Mouse (Mus musculus): ENCODE results near the gene Wdr45b.
"Not testable (repeated sequence)": the region's sequence is repeated elsewhere in the genome, so short reads cannot be mapped to it uniquely, and the experiment has no call there.

Gene Wdr45b

DNA sequence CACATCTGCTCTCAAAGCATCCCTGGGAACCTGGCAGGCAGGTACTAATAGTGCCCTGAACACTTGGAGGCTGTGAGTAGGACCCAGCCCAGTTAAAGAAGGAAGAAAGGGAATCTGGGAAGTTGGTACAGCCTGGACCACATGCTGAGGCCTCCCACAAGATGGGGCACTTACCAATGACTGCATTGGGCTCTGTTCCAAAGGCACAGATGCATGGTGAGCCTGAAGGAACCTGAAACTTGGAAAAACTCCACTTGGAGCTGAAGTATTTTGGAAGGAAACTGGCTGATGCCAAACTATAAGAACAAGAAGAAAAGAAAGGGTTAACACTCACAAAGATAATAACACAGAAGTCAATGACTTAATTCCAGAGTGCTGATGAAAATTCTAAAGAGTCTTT is 25.6 kb downstream of the Wdr45b start:
- DNase-seq (ENCODE audit: extremely low read depth, insufficient read length, low spot score), result no peak

DNA sequence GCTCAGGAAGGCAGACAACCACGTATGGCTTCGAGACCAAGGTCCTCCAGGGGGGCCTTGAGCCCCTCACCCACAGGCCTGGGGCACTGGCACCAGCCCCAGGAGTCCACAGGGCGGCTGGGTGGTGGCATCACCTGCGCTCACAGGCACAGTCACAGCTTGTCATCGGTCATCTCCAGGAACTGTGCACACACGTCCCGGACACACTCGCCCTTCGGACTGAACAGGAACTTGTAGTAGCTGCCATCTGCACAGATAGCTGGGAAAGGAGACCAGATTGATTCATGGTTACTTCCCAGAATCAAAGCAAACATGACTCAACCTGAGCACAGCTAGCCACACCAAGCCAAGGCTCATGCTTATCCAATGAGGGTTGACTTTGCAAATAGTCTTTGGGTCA is 26.0 kb downstream of the Wdr45b start:
- DNase-seq (ENCODE audit: extremely low read depth, insufficient read length, low spot score), result no peak

DNA sequence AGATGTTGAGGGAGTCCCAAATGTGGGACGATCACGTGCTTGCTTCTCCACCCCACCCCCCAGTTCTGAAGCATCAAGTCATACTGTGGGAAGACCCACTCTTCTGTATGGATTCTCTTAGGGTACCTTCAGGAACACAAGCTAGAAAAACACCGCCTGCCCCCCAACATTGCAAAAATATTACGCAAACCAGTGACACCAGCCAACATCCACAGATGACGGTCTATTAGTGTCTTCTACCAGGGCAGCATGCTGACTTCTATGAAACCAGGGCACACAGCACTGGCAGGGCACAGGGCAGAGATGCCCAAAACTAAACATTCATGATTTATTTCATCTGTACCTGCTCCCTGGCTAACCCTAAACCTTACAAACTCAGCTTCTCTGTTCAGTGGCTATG is 27.6 kb downstream of the Wdr45b start:
- no peak for DNase-seq (ENCODE audit: extremely low read depth, insufficient read length, low spot score)

DNA sequence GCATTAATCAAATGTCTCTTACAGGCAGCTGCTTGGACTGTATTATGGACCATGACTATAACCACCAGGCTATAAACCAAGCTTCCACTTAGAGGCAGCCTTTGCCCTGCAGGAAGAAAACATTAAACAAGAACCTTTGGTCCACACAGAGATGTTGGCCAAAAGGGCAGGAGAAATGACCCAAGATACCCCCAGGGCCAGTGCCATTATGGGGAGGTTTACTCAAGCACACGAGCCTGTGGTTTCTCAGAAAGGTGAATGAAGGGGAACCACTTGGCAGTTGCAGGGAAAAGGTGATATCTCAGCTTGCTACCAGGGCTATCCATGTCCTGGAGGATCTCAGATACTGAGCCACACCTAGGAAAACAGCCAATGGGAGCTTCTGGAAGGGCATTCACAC is 28.2 kb downstream of the Wdr45b start:
- no peak for DNase-seq (ENCODE audit: extremely low read depth, insufficient read length, low spot score)

DNA sequence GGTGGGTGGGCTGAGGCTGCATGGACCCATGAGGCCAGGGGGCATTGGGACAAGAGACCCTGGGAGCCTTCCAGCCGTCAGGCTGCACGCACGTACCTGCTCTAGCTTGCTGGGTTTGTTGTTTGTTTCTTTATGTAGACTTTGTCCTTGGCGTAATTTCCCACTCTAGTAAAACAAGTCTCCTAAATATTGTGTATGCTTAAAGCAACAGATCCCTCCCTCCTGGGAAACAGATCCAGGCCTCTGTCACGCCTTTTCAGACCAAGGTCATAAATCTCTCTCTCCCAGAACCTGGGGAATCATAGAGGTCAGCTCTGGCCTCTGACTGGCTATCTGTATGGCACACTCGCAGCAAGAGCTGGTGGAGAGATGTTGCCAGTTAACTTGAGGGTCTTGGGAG is 46.5 kb downstream of the Wdr45b start:
- not testable (repeated sequence) for DNase-seq (ENCODE audit: extremely low read depth, insufficient read length, low spot score)

DNA sequence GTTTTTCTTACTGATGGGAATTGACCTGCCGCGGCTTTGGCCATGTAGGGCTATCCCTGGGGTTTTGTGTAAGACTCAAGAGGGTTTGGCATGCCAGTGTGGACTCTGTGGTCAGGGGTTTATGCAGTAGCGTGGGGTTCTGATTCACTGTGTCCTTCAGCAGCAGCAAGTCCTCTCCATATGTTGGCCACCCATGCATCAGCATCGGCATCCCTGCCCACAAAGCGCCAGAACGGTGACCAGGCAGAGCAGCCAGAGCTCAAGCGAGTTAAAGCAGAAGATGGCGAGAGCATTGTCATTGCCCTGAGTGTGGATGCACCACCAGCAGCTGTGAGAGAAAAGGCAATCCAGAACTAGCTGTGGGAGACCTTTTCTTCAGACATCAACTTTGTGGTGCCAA is 47.6 kb downstream of the Wdr45b start:
- DNase-seq (ENCODE audit: extremely low read depth, insufficient read length, low spot score), result no peak

DNA sequence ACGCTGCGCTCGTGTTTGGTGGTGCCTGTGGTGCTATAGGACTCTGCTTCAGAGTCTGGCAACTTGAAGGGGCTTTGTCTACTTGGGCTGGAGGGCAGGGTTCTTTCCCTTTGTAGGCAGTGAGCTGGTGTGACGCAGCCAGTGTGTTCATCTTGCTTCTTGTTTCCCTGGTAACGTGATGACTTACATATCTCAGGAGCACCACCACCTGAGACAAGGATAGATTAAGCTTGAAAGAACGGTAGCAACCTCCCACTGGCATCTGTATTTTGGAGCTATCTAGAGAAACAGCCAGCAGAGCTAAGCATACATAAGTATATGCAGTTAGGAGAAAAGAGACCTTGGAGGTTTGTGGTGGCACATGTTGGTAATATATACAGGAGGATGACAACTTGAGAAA is 48.9 kb downstream of the Wdr45b start:
- no peak for DNase-seq (ENCODE audit: extremely low read depth, insufficient read length, low spot score)

DNA sequence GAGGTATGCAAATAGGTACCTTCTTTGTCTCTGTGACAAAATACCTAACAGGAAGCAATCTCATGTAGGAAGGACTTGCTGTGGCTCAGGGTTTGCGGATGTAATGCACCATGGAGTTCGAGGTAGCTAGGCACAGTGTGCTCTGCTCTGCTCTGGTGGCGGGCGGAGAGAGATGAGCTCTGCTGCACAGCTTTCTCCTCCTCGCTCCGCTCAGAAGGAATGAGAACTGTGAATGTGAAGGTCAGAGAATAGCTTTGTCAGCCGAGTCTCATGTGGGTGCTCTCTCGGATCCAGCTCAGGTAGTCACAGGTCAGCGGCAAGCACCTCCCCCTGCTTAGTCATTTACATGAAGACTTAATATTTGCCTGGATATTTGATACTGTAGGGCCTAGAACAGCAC is 54.0 kb downstream of the Wdr45b start:
- DNase-seq (ENCODE audit: extremely low read depth, insufficient read length, low spot score), result no peak

DNA sequence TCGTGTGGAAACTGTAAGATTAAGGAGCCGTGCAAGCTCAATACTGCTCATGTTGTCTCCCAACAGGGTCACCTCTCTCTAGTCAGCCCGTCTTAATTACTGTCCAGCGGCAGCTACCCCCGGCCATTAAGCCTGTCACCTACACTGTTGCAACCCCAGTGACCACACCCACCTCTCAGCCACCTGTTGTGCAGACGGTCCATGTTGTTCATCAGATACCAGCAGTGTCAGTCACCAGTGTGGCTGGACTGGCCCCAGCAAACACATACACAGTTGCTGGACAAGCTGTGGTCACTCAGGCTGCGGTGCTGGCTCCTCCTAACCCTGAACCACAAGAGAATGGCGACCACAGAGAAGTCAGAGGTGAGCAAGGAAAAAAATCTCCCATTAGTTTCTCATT is 55.8 kb downstream of the Wdr45b start:
- no peak for DNase-seq (ENCODE audit: extremely low read depth, insufficient read length, low spot score)

DNA sequence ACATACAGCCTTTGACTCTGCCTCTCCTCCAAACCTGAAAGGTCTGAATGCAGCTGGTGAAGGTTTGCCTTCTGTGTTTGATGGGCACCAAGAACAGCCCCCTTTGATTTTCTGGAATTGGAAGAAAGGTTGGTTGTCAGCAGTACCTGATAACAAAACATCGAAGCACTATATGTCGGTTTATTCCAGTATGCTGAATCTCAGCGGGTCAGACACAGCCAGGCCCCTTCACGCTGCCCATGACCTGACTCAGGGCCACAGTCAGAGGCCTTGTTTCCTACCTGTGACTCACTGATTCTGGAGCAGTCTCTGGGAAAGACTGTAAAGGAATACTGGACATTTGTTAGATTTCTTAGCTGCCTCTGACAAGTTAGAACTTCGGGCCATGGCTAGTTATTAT is 59.5 kb downstream of the Wdr45b start:
- no peak for DNase-seq (ENCODE audit: extremely low read depth, insufficient read length, low spot score)

DNA sequence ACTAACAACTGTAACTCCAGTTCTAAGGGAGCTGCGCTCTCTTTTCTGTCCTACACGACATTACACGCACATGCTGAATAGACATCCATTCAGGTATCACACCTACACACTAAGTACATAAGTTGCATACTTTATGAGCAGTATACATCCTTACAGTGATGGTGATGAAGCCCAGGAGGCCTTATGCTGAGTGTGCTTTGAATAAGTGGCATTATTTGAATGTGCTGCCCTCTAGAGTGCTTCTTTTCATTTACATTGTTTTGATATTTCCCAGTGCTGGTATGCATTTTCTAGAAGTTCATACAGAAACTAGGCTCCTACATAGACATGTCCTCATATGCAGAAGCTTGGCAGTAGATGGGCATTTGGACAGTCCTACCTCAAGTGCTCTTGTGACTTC is 64.4 kb downstream of the Wdr45b start:
- no peak for DNase-seq (ENCODE audit: extremely low read depth, insufficient read length, low spot score)

DNA sequence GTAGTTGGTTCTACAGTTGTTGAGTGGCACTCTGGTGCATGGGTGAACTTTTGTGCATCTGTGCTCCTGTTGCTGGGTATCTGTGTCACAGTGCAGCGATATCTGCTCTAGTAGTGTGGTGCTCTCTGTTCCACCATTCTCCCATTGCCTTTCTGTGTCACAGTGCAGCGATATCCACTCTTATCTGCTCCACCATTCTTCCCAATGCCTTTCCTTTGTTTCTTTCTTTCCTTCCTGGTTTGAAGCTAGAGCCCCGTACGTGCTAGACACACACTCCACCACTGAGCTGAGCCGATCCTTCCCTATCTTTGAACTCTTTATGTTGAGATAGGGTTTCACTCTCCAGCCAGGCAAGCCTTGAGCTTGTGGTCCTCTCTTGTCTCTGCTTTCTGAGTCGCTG is 71.3 kb downstream of the Wdr45b start:
- DNase-seq (ENCODE audit: extremely low read depth, insufficient read length, low spot score), result no peak

DNA sequence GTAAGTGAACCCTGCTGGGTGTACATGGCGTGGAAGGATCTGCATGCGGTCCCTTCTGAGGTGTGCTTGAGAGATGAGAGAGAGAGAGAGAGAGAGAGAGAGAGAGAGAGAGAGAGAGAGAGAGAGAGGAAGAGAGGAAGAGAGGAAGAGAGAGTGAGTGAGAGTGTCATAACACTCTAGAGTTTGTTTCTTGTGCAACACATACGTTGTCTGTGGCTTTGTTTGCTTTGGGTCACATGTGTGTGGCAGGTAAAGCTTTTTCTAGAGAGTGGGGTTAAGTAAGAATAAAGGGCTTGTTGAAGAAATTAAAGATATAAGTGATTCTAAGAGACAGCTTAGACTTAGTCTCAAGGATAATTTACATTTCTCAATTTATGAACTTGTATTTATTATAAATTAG is 76.2 kb downstream of the Wdr45b start:
- no peak for DNase-seq (ENCODE audit: extremely low read depth, insufficient read length, low spot score)

DNA sequence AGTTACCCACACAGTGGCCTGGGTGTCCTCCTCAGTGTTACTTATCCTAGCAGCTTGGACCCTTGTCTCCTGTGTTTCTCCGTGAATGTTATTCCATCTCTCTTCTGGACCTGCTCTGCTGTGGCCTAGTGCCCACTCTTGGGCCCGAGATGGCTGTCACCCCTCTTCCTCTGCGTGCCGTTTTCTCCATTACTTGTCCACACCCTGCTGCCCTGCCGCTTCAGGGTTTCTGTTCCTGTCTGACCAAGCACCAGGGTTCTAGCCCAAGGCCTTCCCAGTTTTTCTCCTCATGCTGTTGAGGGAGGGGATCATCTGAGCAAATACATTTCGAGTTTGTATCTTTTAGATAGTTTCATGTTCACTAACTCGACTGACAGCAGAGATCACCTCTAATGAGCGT is 76.7 kb downstream of the Wdr45b start:
- DNase-seq (ENCODE audit: extremely low read depth, insufficient read length, low spot score), result no peak

All from 3134 (cell line).